Mouse (Mus musculus) stomach, postnatal 0 days (tissue): ENCODE results near the gene Sdk2.

Experiments
- CTCF ChIP-seq: IDR thresholded peaks from 2 replicates; pipeline ENCODE4 v1.5.1; 2016; ENCODE audit warnings: antibody characterized with exemption, low read depth, mild to moderate bottlenecking, moderate library complexity
- EP300 ChIP-seq: optimal IDR thresholded peaks from 2 replicates; pipeline ENCODE3; 2016; ENCODE audit warnings: antibody characterized with exemption

DNA sequence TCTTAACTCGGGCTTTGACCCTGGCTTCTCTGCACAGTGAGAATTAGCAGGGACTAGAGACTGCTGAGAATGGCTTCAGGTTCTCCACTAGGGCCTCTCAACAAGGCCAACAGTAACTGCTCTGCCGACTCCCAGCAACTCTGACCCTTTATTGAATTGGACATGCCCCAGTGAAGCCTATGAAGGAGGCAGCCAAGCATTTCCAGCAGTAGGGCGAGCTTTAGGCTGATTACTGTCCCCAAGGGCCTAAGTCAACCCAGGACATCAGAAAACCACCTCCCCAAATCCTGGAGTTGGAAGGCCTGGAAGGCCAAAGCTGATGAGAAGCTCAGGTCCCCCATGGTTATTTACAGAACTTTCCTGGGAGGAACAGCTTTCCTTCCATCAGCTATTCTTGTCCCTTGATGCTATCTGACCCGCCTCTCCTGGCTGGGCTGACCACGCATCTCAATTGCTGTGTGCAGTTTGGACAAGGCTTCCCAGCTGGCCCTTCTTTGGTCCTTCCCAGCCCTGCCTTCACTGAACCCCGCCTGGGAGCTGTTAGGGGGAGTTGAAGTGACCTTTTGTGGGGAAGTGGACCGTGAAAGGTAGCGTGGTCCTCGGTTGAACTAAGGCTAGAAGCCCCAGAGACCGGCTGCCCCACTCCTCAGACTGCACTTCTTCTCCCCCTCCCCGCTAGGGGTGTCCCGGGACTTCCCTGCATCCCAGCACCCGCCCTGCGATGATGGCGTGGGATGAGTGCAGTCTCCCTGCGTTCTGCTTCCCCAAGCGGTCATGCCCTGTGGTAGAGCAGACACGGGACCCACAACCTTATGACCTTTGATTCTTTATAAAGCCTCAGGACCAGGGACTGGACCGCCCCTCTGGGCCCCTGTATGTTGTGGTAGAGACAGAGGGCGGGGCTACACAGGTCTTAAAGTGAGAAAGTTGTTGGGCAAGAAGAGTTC is 287.8 kb downstream of the Sdk2 start:
- TF ChIP-seq CTCF, result no peak
- TF ChIP-seq EP300, result no peak
